Mouse (Mus musculus) brown adipose tissue, adult 24 weeks (tissue): ENCODE data around the gene Trim26. TPM values are rescaled to one million over a fixed set of nuclear protein-coding genes. Genes with fewer than 3 reads are reported as not detected.

Source experiments
- H3K27ac ChIP-seq: fragments of 200-500 bp; replicated peaks from 2 replicates; pipeline ENCODE4 v1.5.1; 2012; ENCODE audit warnings: low read depth, mild to moderate bottlenecking, low read length
- H3K4me1 ChIP-seq: fragments of 200-500 bp; 2 replicates; pipeline ENCODE4 v1.6.1; 2012; ENCODE audit warnings: low read length, mixed read lengths; ENCODE audit not compliant: control insufficient read depth, insufficient read depth, insufficient read length
- H3K4me3 ChIP-seq: fragments of 200-500 bp; 2 replicates; pipeline ENCODE4 v1.5.1; 2012; ENCODE audit warnings: low read depth, mild to moderate bottlenecking, low read length, moderate library complexity; ENCODE audit not compliant: insufficient read depth
- polyA plus RNA-seq: library from polyadenylated mRNA; stranded (reverse); fragments of >200 nt; gene quantifications from 2 replicates; pipeline ENCODE4 v1.2.4, GENCODE M21; 2012; ENCODE audit not compliant: missing spikeins, insufficient read depth, insufficient read length

Gene Trim26
- polyA plus RNA-seq, 1 experiment, result 17.1 TPM

GRCm38 (mm10) chr17:36900691-36901090 is 63.8 kb downstream of the Trim26 start:
- no peak overlapping the region for H3K27ac ChIP-seq
- no peak overlapping the region for H3K4me3 ChIP-seq
- H3K4me1 ChIP-seq, result no peaks in the 10 kb centered on the region

DNA sequence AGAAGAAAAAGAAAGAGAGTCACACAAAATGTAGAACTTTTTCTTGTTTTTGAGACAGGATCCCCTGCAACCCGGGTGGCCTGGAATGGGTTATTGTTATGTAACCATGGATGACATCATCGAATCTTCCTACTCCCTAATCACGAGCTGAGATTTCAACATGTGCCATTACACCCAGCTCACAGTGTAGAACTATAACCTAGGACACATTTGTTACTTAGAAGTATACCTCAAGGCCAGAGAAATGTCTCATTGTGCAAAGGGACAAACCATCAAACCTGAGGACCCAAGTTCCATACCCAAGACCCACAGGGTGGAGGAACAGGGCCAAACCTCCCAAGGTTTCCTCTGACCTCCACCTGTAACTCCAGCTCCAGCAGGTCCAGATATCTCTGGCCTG is 66.7 kb downstream of the Trim26 start:
- no peak overlapping the region for H3K4me3 ChIP-seq
- H3K27ac ChIP-seq, result no peak overlapping the region
- no peaks in the 10 kb centered on the region for H3K4me1 ChIP-seq

DNA sequence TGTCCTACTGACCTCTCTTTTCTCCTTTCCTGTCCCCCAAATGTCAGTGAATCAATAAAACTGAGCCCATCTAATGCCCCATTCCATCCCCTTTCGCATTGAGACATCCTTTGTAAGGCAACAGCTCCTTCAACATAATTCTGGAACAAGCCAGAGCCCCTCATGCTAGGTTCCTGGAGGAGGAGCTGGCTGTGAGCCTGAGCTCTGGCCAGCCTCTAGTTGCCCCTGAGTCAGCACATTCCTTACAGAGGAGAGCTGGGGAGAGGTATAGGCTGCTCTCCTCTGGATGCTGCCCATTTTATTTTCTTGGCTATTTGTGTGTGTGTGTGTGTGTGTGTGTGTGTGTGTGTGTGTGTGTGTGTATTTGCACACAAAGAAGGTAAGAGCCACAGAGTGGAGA is 71.3 kb downstream of the Trim26 start:
- H3K4me1 ChIP-seq, result no peaks in the 10 kb centered on the region
- no peak overlapping the region for H3K27ac ChIP-seq
- no peak overlapping the region for H3K4me3 ChIP-seq

Other genes with a start within 250 kb of the Trim26 start
- gene H2-M9, start 194.5 kb upstream of the Trim26 start, polyA plus RNA-seq, result not detected in 2 replicates
- not detected in 2 replicates for gene H2-M1, start 164.9 kb upstream of the Trim26 start, polyA plus RNA-seq
- gene H2-M10.5, start 64.2 kb upstream of the Trim26 start, polyA plus RNA-seq, result not detected in 2 replicates
- gene H2-M10.6, start 25.0 kb upstream of the Trim26 start, polyA plus RNA-seq, result not detected in 2 replicates
- not detected in 2 replicates for gene Trim15, start 30.1 kb downstream of the Trim26 start, polyA plus RNA-seq
- 0.67 TPM in 1 of 2 replicates, not detected in the other for gene Trim10, start 32.4 kb downstream of the Trim26 start, polyA plus RNA-seq
- gene Trim40, start 53.0 kb downstream of the Trim26 start, polyA plus RNA-seq, result not detected in 2 replicates
- not detected in 2 replicates for gene Trim31, start 61.0 kb downstream of the Trim26 start, polyA plus RNA-seq
- not detected in 2 replicates for gene Rnf39, start 105.8 kb downstream of the Trim26 start, polyA plus RNA-seq
- gene Ppp1r11, start 114.6 kb downstream of the Trim26 start, polyA plus RNA-seq, result 55.7 and 69.7 TPM in 2 replicates
- gene Znrd1, start 121.4 kb downstream of the Trim26 start, polyA plus RNA-seq, result 32.3 and 39.8 TPM in 2 replicates
- 28.6 and 29.2 TPM in 2 replicates for gene Znrd1as, start 121.5 kb downstream of the Trim26 start, polyA plus RNA-seq
- gene 2410137M14Rik, start 144.1 kb downstream of the Trim26 start, polyA plus RNA-seq, result not detected in 2 replicates
- 0.63 TPM in 1 of 2 replicates, not detected in the other for gene H2-M5, start 152.4 kb downstream of the Trim26 start, polyA plus RNA-seq
- gene Zfp57, start 164.0 kb downstream of the Trim26 start, polyA plus RNA-seq, result not detected in 2 replicates
- gene Mog, start 186.3 kb downstream of the Trim26 start, polyA plus RNA-seq, result not detected in 2 replicates
- gene Gabbr1, start 208.8 kb downstream of the Trim26 start, polyA plus RNA-seq, result 3.8 and 4.5 TPM in 2 replicates